24 mouse cellular contexts compared by ENCODE assay signal in genomic region chr2:47429843-47430242, GRCm38 (mm10).
DNase-seq lines count a peak whose midpoint lies in the region; ATAC-seq lines count a peak whose summit lies in the region.
"Had no signal": no experiment of that assay in that cellular context is flagged by ENCODE, and none has a peak within 500 bp of the region (broad histone marks: within the 10 kb centered on the region; RNA-seq: fewer than 3 reads in every experiment).

No protein-coding gene starts in this region.

- 44% methylated on average over 2 of the region's 2 CpGs for WGBS in forebrain, embryonic 16.5 days
- 36% methylated on average over 2 of the region's 2 CpGs for WGBS in forebrain, embryonic 14.5 days
- WGBS in hindbrain, embryonic 16.5 days, result 58% methylated on average over 2 of the region's 2 CpGs
- 86% methylated on average over 2 of the region's 2 CpGs for WGBS in hindbrain, embryonic 12.5 days

- no peaks in the 10 kb centered on the region for H3K27me3 ChIP-seq in forebrain, embryonic 16.5 days (replicated peaks; ENCODE audit: control insufficient read depth, insufficient read depth, low read length)
- no peaks in the 10 kb centered on the region for H3K27me3 ChIP-seq in forebrain, embryonic 14.5 days (replicated peaks; ENCODE audit: control insufficient read depth, insufficient read depth, low read length)
- H3K27me3 ChIP-seq in hindbrain, embryonic 16.5 days (replicated peaks; ENCODE audit: control insufficient read depth, insufficient read depth, low read length), result no peaks in the 10 kb centered on the region
- H3K27me3 ChIP-seq in hindbrain, embryonic 12.5 days, result no peaks in the 10 kb centered on the region
- H3K27me3 ChIP-seq: liver, embryonic 12.5 days; neural tube, embryonic 12.5 days had no signal

- no peaks in the 10 kb centered on the region for H3K36me3 ChIP-seq in forebrain, embryonic 16.5 days (ENCODE audit: control insufficient read depth, insufficient read depth)
- no peaks in the 10 kb centered on the region for H3K36me3 ChIP-seq in forebrain, embryonic 14.5 days (ENCODE audit: control insufficient read depth, insufficient read depth, low read length)
- H3K36me3 ChIP-seq in hindbrain, embryonic 16.5 days (ENCODE audit: control insufficient read depth, insufficient read depth, low read length), result no peaks in the 10 kb centered on the region
- no peaks in the 10 kb centered on the region for H3K36me3 ChIP-seq in hindbrain, embryonic 12.5 days
- H3K36me3 ChIP-seq: liver, embryonic 12.5 days; neural tube, embryonic 12.5 days had no signal

- no peak overlapping the region for H3K9ac ChIP-seq in forebrain, embryonic 16.5 days (replicated peaks; ENCODE audit: low read depth, low read length)
- no peak overlapping the region for H3K9ac ChIP-seq in forebrain, embryonic 14.5 days (ENCODE audit: low read length)
- H3K9ac ChIP-seq in hindbrain, embryonic 16.5 days (ENCODE audit: low read depth, low read length), result no peak overlapping the region
- H3K9ac ChIP-seq in hindbrain, embryonic 12.5 days, result no peak overlapping the region
- H3K9ac ChIP-seq: liver, embryonic 12.5 days; liver, postnatal 0 days; neural tube, embryonic 12.5 days had no signal

- H3K4me1 ChIP-seq in forebrain, embryonic 16.5 days (replicated peaks; ENCODE audit: control insufficient read depth, insufficient read depth, low read length), result no peaks in the 10 kb centered on the region
- H3K4me1 ChIP-seq in forebrain, embryonic 14.5 days (ENCODE audit: control insufficient read depth, insufficient read depth, low read length), result no peaks in the 10 kb centered on the region
- no peaks in the 10 kb centered on the region for H3K4me1 ChIP-seq in hindbrain, embryonic 16.5 days (ENCODE audit: control insufficient read depth, insufficient read depth, low read depth, low read length)
- H3K4me1 ChIP-seq in hindbrain, embryonic 12.5 days, result no peaks in the 10 kb centered on the region
- H3K4me1 ChIP-seq: liver, embryonic 12.5 days; neural tube, embryonic 12.5 days had no signal

- no peak for DNase-seq in forebrain, embryonic 14.5 days (ENCODE audit: low spot score)
- DNase-seq in right cerebral cortex, adult 18-20 months, result peak; percentile 5
- DNase-seq in right cerebral cortex, postnatal 25 days, result no peak
- peak; percentile 79 for DNase-seq in retina, embryonic 14.5 days (ENCODE audit: low spot score)
- DNase-seq: adrenal gland, postnatal 25 days; cerebellum, adult 18-20 months; cerebellum, postnatal 14 days; gastrocnemius, postnatal 14 days; heart, postnatal 14 days; kidney, postnatal 14 days; layer of hippocampus, postnatal 36 days; left cerebral cortex, postnatal 4 days; liver, postnatal 0 days; lung, postnatal 36 days; thymus, postnatal 4 days had no signal

- peak; percentile 58; the same call in 1 of the 2 replicates for ATAC-seq in forebrain, embryonic 16.5 days
- ATAC-seq in forebrain, embryonic 14.5 days, result no peak
- ATAC-seq in hindbrain, embryonic 16.5 days, result no peak
- ATAC-seq in hindbrain, embryonic 12.5 days (ENCODE audit: low FRiP score), result no peak
- ATAC-seq: CD4-positive, CD25-positive, alpha-beta regulatory T cell, adult 4 months; intestine, postnatal 0 days; liver, embryonic 12.5 days; liver, postnatal 0 days; midbrain, embryonic 16.5 days had no signal

- no peak overlapping the region for H3K4me2 ChIP-seq in forebrain, embryonic 16.5 days (ENCODE audit: low read length)
- no peak overlapping the region for H3K4me2 ChIP-seq in forebrain, embryonic 14.5 days (ENCODE audit: low read length)
- no peak overlapping the region for H3K4me2 ChIP-seq in hindbrain, embryonic 16.5 days (ENCODE audit: low read length)
- no peak overlapping the region for H3K4me2 ChIP-seq in hindbrain, embryonic 12.5 days (replicated peaks)
- H3K4me2 ChIP-seq: liver, embryonic 12.5 days; midbrain, embryonic 11.5 days; neural tube, embryonic 12.5 days had no signal

- H3K9me3 ChIP-seq in forebrain, embryonic 16.5 days (ENCODE audit: control insufficient read depth, low read length), result no peaks in the 10 kb centered on the region
- H3K9me3 ChIP-seq in forebrain, embryonic 14.5 days (replicated peaks; ENCODE audit: control insufficient read depth, low read length), result no peaks in the 10 kb centered on the region
- H3K9me3 ChIP-seq in hindbrain, embryonic 16.5 days (ENCODE audit: control insufficient read depth, low read length), result no peaks in the 10 kb centered on the region
- H3K9me3 ChIP-seq in hindbrain, embryonic 12.5 days (replicated peaks), result no peaks in the 10 kb centered on the region
- H3K9me3 ChIP-seq: liver, embryonic 12.5 days; neural tube, embryonic 12.5 days had no signal

- H3K27ac ChIP-seq in forebrain, embryonic 16.5 days (ENCODE audit: low read length), result no peak overlapping the region
- no peak overlapping the region for H3K27ac ChIP-seq in forebrain, embryonic 14.5 days (ENCODE audit: low read depth, low read length)
- no peak overlapping the region for H3K27ac ChIP-seq in hindbrain, embryonic 16.5 days (ENCODE audit: low read depth, low read length)
- H3K27ac ChIP-seq in hindbrain, embryonic 12.5 days, result no peak overlapping the region
- H3K27ac ChIP-seq: liver, embryonic 12.5 days; neural tube, embryonic 12.5 days had no signal

- no peak overlapping the region for H3K4me3 ChIP-seq in forebrain, embryonic 16.5 days (replicated peaks; ENCODE audit: low read length)
- no peak overlapping the region for H3K4me3 ChIP-seq in forebrain, embryonic 14.5 days (ENCODE audit: low read depth, low read length)
- H3K4me3 ChIP-seq in hindbrain, embryonic 16.5 days (ENCODE audit: low read length), result no peak overlapping the region
- no peak overlapping the region for H3K4me3 ChIP-seq in hindbrain, embryonic 12.5 days
- H3K4me3 ChIP-seq: liver, embryonic 12.5 days; neural tube, embryonic 12.5 days had no signal

Comparison
In these comparisons a context has a peak if more than half of its experiments do, and no peak if none do; other contexts are left out.
1. DNase-seq: peak in right cerebral cortex, adult 18-20 months (single experiment) and retina, embryonic 14.5 days (single experiment); none in forebrain, embryonic 14.5 days (single experiment) and right cerebral cortex, postnatal 25 days (single experiment).